Mouse (Mus musculus) liver, adult 2 months (tissue): ENCODE measurements around the gene Pde12.
"Not testable (repeated sequence)": the region's sequence is repeated elsewhere in the genome, so short reads cannot be mapped to it uniquely, and the experiment has no call there.

ENCODE experiments used
- CTCF ChIP-seq: fragments of 200-500 bp; IDR thresholded peaks from 2 replicates; pipeline ENCODE4 v1.5.1; 2011; ENCODE audit warnings: low read depth, low read length, control low read depth
- POLR2A ChIP-seq: fragments of 200-500 bp; IDR thresholded peaks from 2 replicates; pipeline ENCODE4 v1.6.1; 2011; ENCODE audit warnings: low read length, control low read depth; ENCODE audit not compliant: insufficient read depth; ENCODE audit errors: extremely low read depth

DNA sequence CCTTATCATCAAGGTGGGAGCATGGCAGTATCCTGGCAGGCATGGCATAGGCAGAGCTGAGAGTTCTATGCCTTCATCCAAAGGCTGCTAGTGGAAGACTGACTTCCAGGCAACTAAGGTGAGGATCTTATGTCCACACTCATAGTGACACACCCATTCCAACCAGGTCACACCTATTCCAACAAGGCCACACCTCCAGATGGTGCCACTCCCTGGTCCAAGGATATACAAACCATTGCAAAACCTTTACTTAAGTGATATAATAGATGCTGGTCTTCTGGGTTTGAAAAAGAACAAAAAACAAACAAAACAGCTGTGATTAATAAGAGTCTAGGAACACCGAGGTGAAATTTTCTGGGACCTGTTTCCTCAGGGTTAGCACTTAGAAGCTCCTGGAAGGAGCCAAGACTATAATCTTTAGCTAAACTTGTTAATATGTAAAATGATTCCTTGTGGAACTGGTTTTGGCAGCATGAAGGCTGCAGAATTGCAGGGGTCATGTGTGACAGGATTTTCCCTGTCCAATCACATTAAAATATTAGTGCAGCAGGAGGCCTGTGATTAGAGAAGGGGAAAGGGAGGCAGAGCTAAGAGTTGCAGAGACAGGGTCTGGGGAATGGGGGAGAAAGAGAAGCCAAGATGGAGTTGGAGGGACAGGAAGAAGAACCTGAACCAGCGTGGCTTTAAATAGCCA lies 4.9 kb upstream of the Pde12 start:
- TF ChIP-seq POLR2A, CTCF: not testable (repeated sequence)
